In genomic region chr4:117210147-117211074, GRCm38 (mm10) we compare ENCODE assay signal across 8 mouse cellular contexts. TPM values are rescaled to one million over a fixed set of nuclear protein-coding genes. Genes with fewer than 3 reads are reported as not detected.
A peak's percentile ranks its signal among the peaks of the same experiment; 100 is the strongest.
DNase-seq lines count a peak whose midpoint lies in the region; ATAC-seq lines count a peak whose summit lies in the region.

No protein-coding gene starts in this region.

- DNase-seq in A20 (ENCODE audit: low read depth, low spot score): peak; percentile 94
- DNase-seq in T-cell, adult 2 months (ENCODE audit: low spot score): peak; percentile 83
- peak; percentile 68 to 80 for DNase-seq in gastrocnemius, postnatal 36 days
- DNase-seq in kidney, adult 8-10 months: peak; percentile 75 to 88
- peak; percentile 89 for DNase-seq in thymus, postnatal 0 days (ENCODE audit: low spot score)

- no peak overlapping the region for H3K4me3 ChIP-seq in liver, embryonic 15.5 days (replicated peaks)
- H3K4me3 ChIP-seq in neural tube, embryonic 15.5 days (replicated peaks): no peak overlapping the region

- no peaks in the 10 kb centered on the region for H3K27me3 ChIP-seq in liver, embryonic 15.5 days
- no peaks in the 10 kb centered on the region for H3K27me3 ChIP-seq in neural tube, embryonic 15.5 days (replicated peaks)

- no peak overlapping the region for H3K9ac ChIP-seq in liver, embryonic 15.5 days
- H3K9ac ChIP-seq in neural tube, embryonic 15.5 days (replicated peaks): no peak overlapping the region

- peak overlapping the region; percentile 32 for H3K4me2 ChIP-seq in liver, embryonic 15.5 days
- peak overlapping the region; percentile 26 for H3K4me2 ChIP-seq in neural tube, embryonic 15.5 days

- peak; percentile 99 for ATAC-seq in common myeloid progenitor, adult 5-6 weeks (replicated peaks; ENCODE audit: low read depth, poor library complexity, severe bottlenecking)
- ATAC-seq in liver, embryonic 15.5 days (ENCODE audit: insufficient read depth): peak; percentile 74
- no peak for ATAC-seq in neural tube, embryonic 15.5 days (ENCODE audit: low FRiP score)

- H3K36me3 ChIP-seq in liver, embryonic 15.5 days (replicated peaks): no peaks in the 10 kb centered on the region
- no peaks in the 10 kb centered on the region for H3K36me3 ChIP-seq in neural tube, embryonic 15.5 days

- no peaks in the 10 kb centered on the region for H3K9me3 ChIP-seq in liver, embryonic 15.5 days (replicated peaks)
- H3K9me3 ChIP-seq in neural tube, embryonic 15.5 days (replicated peaks): no peaks in the 10 kb centered on the region

- H3K4me1 ChIP-seq in liver, embryonic 15.5 days (replicated peaks): no peaks in the 10 kb centered on the region; the same call in 1 of the 2 replicates
- H3K4me1 ChIP-seq in neural tube, embryonic 15.5 days: 0 out of 2 replicates have a peak, but pooled peaks cover 3% of the 10 kb centered on the region

- intact Hi-C loops in gastrocnemius, postnatal 36 days (cut with DNase I): no loop called here

- WGBS in liver, embryonic 15.5 days (ENCODE audit: insufficient replicate concordance): 4% methylated on average over 20 of the region's 20 CpGs
- 3% methylated on average over 20 of the region's 20 CpGs for WGBS in neural tube, embryonic 15.5 days

- H3K27ac ChIP-seq in liver, embryonic 15.5 days (replicated peaks): no peak overlapping the region
- H3K27ac ChIP-seq in neural tube, embryonic 15.5 days (replicated peaks): no peak overlapping the region

RNA-seq across cellular contexts. Expression of gene Kif2c, which starts 28.0 kb away (rescaled TPM):
- total RNA-seq in common myeloid progenitor, adult 5-6 weeks (2017): 33.7 and 40.7 TPM in 2 replicates
- total RNA-seq in gastrocnemius, postnatal 36 days (2021): under 1 TPM; 0.28 to 0.44 TPM
- polyA plus RNA-seq in liver, embryonic 15.5 days (2015; fragmentation: Nextera tagmentation; extraction: Ambion mirVana): 27.5 and 29.8 TPM in 2 replicates
- polyA plus RNA-seq in neural tube, embryonic 15.5 days (2015; fragmentation: Nextera tagmentation; extraction: Ambion mirVana): 6.8 and 17.1 TPM in 2 replicates
- polyA plus RNA-seq in thymus, postnatal 0 days (2015; fragmentation: Nextera tagmentation; extraction: Ambion mirVana): 52.2 and 56.1 TPM in 2 replicates

RNA-seq across cellular contexts. Expression of gene Tmem53, which starts 41.3 kb away (rescaled TPM):
- total RNA-seq in common myeloid progenitor, adult 5-6 weeks (2017): not detected in 2 replicates
- total RNA-seq in gastrocnemius, postnatal 36 days (2021): 1 to 10 TPM; 4.0 to 4.2 TPM
- 6.7 and 9.9 TPM in 2 replicates for polyA plus RNA-seq in liver, embryonic 15.5 days (2015; fragmentation: Nextera tagmentation; extraction: Ambion mirVana)
- 6.3 and 8.7 TPM in 2 replicates for polyA plus RNA-seq in neural tube, embryonic 15.5 days (2015; fragmentation: Nextera tagmentation; extraction: Ambion mirVana)
- polyA plus RNA-seq in thymus, postnatal 0 days (2015; fragmentation: Nextera tagmentation; extraction: Ambion mirVana): 13.7 and 14.2 TPM in 2 replicates

RNA-seq across cellular contexts. Expression of gene Armh1, which starts 41.5 kb away (rescaled TPM):
- total RNA-seq in common myeloid progenitor, adult 5-6 weeks (2017): not detected in 2 replicates
- not detected for total RNA-seq in gastrocnemius, postnatal 36 days (2021)
- polyA plus RNA-seq in liver, embryonic 15.5 days (2015; fragmentation: Nextera tagmentation; extraction: Ambion mirVana): 0.12 TPM in 1 of 2 replicates, not detected in the other
- polyA plus RNA-seq in neural tube, embryonic 15.5 days (2015; fragmentation: Nextera tagmentation; extraction: Ambion mirVana): 1.4 and 1.5 TPM in 2 replicates
- polyA plus RNA-seq in thymus, postnatal 0 days (2015; fragmentation: Nextera tagmentation; extraction: Ambion mirVana): 0.38 and 0.45 TPM in 2 replicates

RNA-seq across cellular contexts. Expression of gene Rps8, which starts 54.4 kb away (rescaled TPM):
- 1,886 and 2,148 TPM in 2 replicates for total RNA-seq in common myeloid progenitor, adult 5-6 weeks (2017)
- total RNA-seq in gastrocnemius, postnatal 36 days (2021): 100 to 1,000 TPM; 497 to 579 TPM
- 536 and 611 TPM in 2 replicates for polyA plus RNA-seq in liver, embryonic 15.5 days (2015; fragmentation: Nextera tagmentation; extraction: Ambion mirVana)
- polyA plus RNA-seq in neural tube, embryonic 15.5 days (2015; fragmentation: Nextera tagmentation; extraction: Ambion mirVana): 530 and 610 TPM in 2 replicates
- 1,163 and 1,165 TPM in 2 replicates for polyA plus RNA-seq in thymus, postnatal 0 days (2015; fragmentation: Nextera tagmentation; extraction: Ambion mirVana)
